26 mouse cellular contexts compared by ENCODE assay signal in genomic region chr17:47328552-47329343, GRCm38 (mm10). TPM values are rescaled to one million over a fixed set of nuclear protein-coding genes. Genes with fewer than 3 reads are reported as not detected.
DNase-seq lines count a peak whose midpoint lies in the region; ATAC-seq lines count a peak whose summit lies in the region.
"Had no signal": no experiment of that assay in that cellular context is flagged by ENCODE, and none has a peak within 500 bp of the region (broad histone marks: within the 10 kb centered on the region; RNA-seq: fewer than 3 reads in every experiment).

No protein-coding gene starts in this region.

- no peak for DNase-seq in heart, adult 9 months (ENCODE audit: low spot score in 2 of 2)
- no peak for DNase-seq in kidney, adult 18-20 months
- peak; percentile 22 for DNase-seq in R1 (ENCODE audit: low read depth, low spot score)
- peak; percentile 66 to 73 for DNase-seq in kidney, postnatal 4 days
- no peak for DNase-seq in layer of hippocampus, postnatal 14 days (ENCODE audit: low spot score in 2 of 2)
- DNase-seq: cerebellum, adult 18-20 months; cerebellum, postnatal 14 days; forebrain, postnatal 0 days; gastrocnemius, postnatal 14 days; heart, adult 18-20 months; liver; lung, adult 2 months; lung, postnatal 14 days; right cerebral cortex, adult 18-20 months; right cerebral cortex, postnatal 4 days; thymus, adult 18-20 months; thymus, postnatal 4 days had no signal

- H3K27ac ChIP-seq in heart, embryonic 16.5 days (ENCODE audit: low read length): no peak overlapping the region
- H3K27ac ChIP-seq in kidney, embryonic 16.5 days (ENCODE audit: low read length): no peak overlapping the region
- no peak overlapping the region for H3K27ac ChIP-seq in hindbrain, embryonic 13.5 days
- H3K27ac ChIP-seq: embryonic facial prominence, embryonic 12.5 days; hindbrain, embryonic 12.5 days; limb, embryonic 10.5 days; midbrain, embryonic 12.5 days; neural tube, embryonic 15.5 days; stomach, embryonic 15.5 days had no signal

- 0 out of 2 replicates have a peak, but pooled peaks have one; percentile 14 for ATAC-seq in heart, embryonic 16.5 days (replicated peaks; ENCODE audit: extremely low read depth, insufficient read depth, low FRiP score)
- peak; percentile 44; the same call in 1 of the 2 replicates for ATAC-seq in kidney, embryonic 16.5 days (ENCODE audit: low FRiP score, low TSS enrichment)
- ATAC-seq in hindbrain, embryonic 13.5 days (ENCODE audit: low FRiP score): no peak
- ATAC-seq: forebrain, postnatal 0 days had no signal

- H3K27me3 ChIP-seq in heart, embryonic 16.5 days (ENCODE audit: control insufficient read depth, insufficient read depth, low read length): no peaks in the 10 kb centered on the region
- H3K27me3 ChIP-seq in kidney, embryonic 16.5 days (ENCODE audit: insufficient read depth, low read length): no peaks in the 10 kb centered on the region
- H3K27me3 ChIP-seq in hindbrain, embryonic 13.5 days: no peaks in the 10 kb centered on the region
- H3K27me3 ChIP-seq: embryonic facial prominence, embryonic 12.5 days; hindbrain, embryonic 12.5 days; midbrain, embryonic 12.5 days; neural tube, embryonic 15.5 days; stomach, embryonic 15.5 days had no signal

- peaks cover 4% of the 10 kb centered on the region; the same call in 1 of the 2 replicates for H3K4me1 ChIP-seq in heart, embryonic 16.5 days (ENCODE audit: control insufficient read depth, insufficient read depth, low read length)
- no peaks in the 10 kb centered on the region for H3K4me1 ChIP-seq in kidney, embryonic 16.5 days (ENCODE audit: insufficient read depth, low read length)
- H3K4me1 ChIP-seq in hindbrain, embryonic 13.5 days (replicated peaks): peaks cover 6% of the 10 kb centered on the region
- H3K4me1 ChIP-seq: stomach, embryonic 15.5 days had no signal

- peaks cover 13% of the 10 kb centered on the region for H3K36me3 ChIP-seq in heart, embryonic 16.5 days (ENCODE audit: control insufficient read depth, insufficient read depth)
- H3K36me3 ChIP-seq in kidney, embryonic 16.5 days (ENCODE audit: insufficient read depth, low read length): peaks cover 39% of the 10 kb centered on the region
- peaks cover 64% of the 10 kb centered on the region for H3K36me3 ChIP-seq in hindbrain, embryonic 13.5 days

- 78% methylated on average over 26 of the region's 26 CpGs for WGBS in heart, embryonic 16.5 days
- WGBS in kidney, embryonic 16.5 days: 80% methylated on average over 26 of the region's 26 CpGs
- WGBS in hindbrain, embryonic 13.5 days: 93% methylated on average over 26 of the region's 26 CpGs

- H3K9ac ChIP-seq in heart, embryonic 16.5 days (ENCODE audit: low read length): no peak overlapping the region
- H3K9ac ChIP-seq in kidney, embryonic 16.5 days (replicated peaks; ENCODE audit: low read length): no peak overlapping the region
- no peak overlapping the region for H3K9ac ChIP-seq in hindbrain, embryonic 13.5 days
- H3K9ac ChIP-seq: embryonic facial prominence, embryonic 12.5 days; forebrain, postnatal 0 days; hindbrain, embryonic 12.5 days; midbrain, embryonic 12.5 days; neural tube, embryonic 15.5 days; stomach, embryonic 15.5 days had no signal

- H3K4me2 ChIP-seq in heart, embryonic 16.5 days (ENCODE audit: low read depth, low read length): no peak overlapping the region
- H3K4me2 ChIP-seq in kidney, embryonic 16.5 days (replicated peaks; ENCODE audit: low read depth, low read length): no peak overlapping the region
- H3K4me2 ChIP-seq in hindbrain, embryonic 13.5 days: no peak overlapping the region
- H3K4me2 ChIP-seq: embryonic facial prominence, embryonic 12.5 days; hindbrain, embryonic 12.5 days; midbrain, embryonic 12.5 days; neural tube, embryonic 15.5 days; stomach, embryonic 15.5 days had no signal

- H3K4me3 ChIP-seq in heart, embryonic 16.5 days (ENCODE audit: low read length): no peak overlapping the region
- no peak overlapping the region for H3K4me3 ChIP-seq in kidney, embryonic 16.5 days (ENCODE audit: low read length)
- no peak overlapping the region for H3K4me3 ChIP-seq in hindbrain, embryonic 13.5 days
- H3K4me3 ChIP-seq: embryonic facial prominence, embryonic 12.5 days; hindbrain, embryonic 12.5 days; limb, embryonic 10.5 days; midbrain, embryonic 12.5 days; neural tube, embryonic 15.5 days; stomach, embryonic 15.5 days had no signal

- H3K9me3 ChIP-seq in heart, embryonic 16.5 days (replicated peaks; ENCODE audit: control insufficient read depth, low read length): no peaks in the 10 kb centered on the region
- H3K9me3 ChIP-seq in kidney, embryonic 16.5 days (ENCODE audit: low read length): no peaks in the 10 kb centered on the region
- H3K9me3 ChIP-seq in hindbrain, embryonic 13.5 days: no peaks in the 10 kb centered on the region
- H3K9me3 ChIP-seq: embryonic facial prominence, embryonic 12.5 days; hindbrain, embryonic 12.5 days; limb, embryonic 10.5 days; midbrain, embryonic 12.5 days; neural tube, embryonic 15.5 days; stomach, embryonic 15.5 days had no signal

RNA-seq across cellular contexts. Expression of gene Mrps10, which starts 39.9 kb away (rescaled TPM):
- 65.7 and 67.4 TPM in 2 replicates for polyA plus RNA-seq in heart, embryonic 16.5 days (2015; fragmentation: Nextera tagmentation; extraction: Ambion mirVana)
- 80.0 and 83.3 TPM in 2 replicates for polyA plus RNA-seq in kidney, embryonic 16.5 days (2015; fragmentation: Nextera tagmentation; extraction: Ambion mirVana)
- 70.6 and 75.7 TPM in 2 replicates for polyA plus RNA-seq in hindbrain, embryonic 13.5 days (2015; fragmentation: Nextera tagmentation; extraction: Ambion mirVana)
- 10 to 100 TPM; 23.5 to 28.5 TPM for total RNA-seq in layer of hippocampus, postnatal 14 days (2021)

RNA-seq across cellular contexts. Expression of gene Guca1b, which starts 56.4 kb away (rescaled TPM):
- 0.95 and 1.2 TPM in 2 replicates for polyA plus RNA-seq in heart, embryonic 16.5 days (2015; fragmentation: Nextera tagmentation; extraction: Ambion mirVana)
- polyA plus RNA-seq in kidney, embryonic 16.5 days (2015; fragmentation: Nextera tagmentation; extraction: Ambion mirVana): 3.9 and 4.7 TPM in 2 replicates
- polyA plus RNA-seq in hindbrain, embryonic 13.5 days (2015; fragmentation: Nextera tagmentation; extraction: Ambion mirVana): 0.83 and 0.84 TPM in 2 replicates
- total RNA-seq in layer of hippocampus, postnatal 14 days (2021): 1 to 10 TPM in 1 of 2 experiments, under 1 TPM in 1; 0.83 to 1.0 TPM

Comparison
In these comparisons a context has a peak if more than half of its experiments do, and no peak if none do; other contexts are left out.
1. DNase-seq: peak in R1 (single experiment) and kidney, postnatal 4 days (2 of 2); none in heart, adult 9 months (0 of 2), kidney, adult 18-20 months (single experiment) and layer of hippocampus, postnatal 14 days (0 of 2).